Mouse (Mus musculus): ENCODE measurements around the gene Apbb2.

- TF ChIP-seq CTCF (IDR thresholded peaks at IDR 0.05; ENCODE audit: borderline replicate concordance, insufficient read depth, low read depth, low read length): no peak
- no peak for TF ChIP-seq POLR2A (IDR thresholded peaks at IDR 0.05; ENCODE audit: borderline replicate concordance, insufficient read depth, low read length)
Measured at GRCm38 (mm10) chr5:66570709-66571108, 47.9 kb downstream of the Apbb2 start.
